Mouse (Mus musculus) liver, embryonic 14.5 days (tissue): ENCODE data around the gene Cldn13. TPM values are rescaled to one million over a fixed set of nuclear protein-coding genes. Genes with fewer than 3 reads are reported as not detected.

ENCODE experiments used
- ATAC-seq: fragments of 200-750 bp; cut with Nextera tagmentation; 2 replicates; pipeline ENCODE4 v1.8.0; 2017; ENCODE audit warnings: moderate number of reproducible peaks, mild to moderate bottlenecking, moderate library complexity; ENCODE audit not compliant: insufficient read depth
- DNase-seq, 3 experiments: peaks; one replicate each; pipeline ENCODE4 v3.0.0-alpha.2; 2012 to 2013; ENCODE audit warnings: low read depth in 3 of 3, low spot score in 3 of 3
- H3K27ac ChIP-seq: fragments of 300-500 bp; sonication (generic); 2 replicates; pipeline ENCODE4 v1.5.1; 2014; ENCODE audit warnings: moderate library complexity, mild to moderate bottlenecking, control low read depth, inconsistent platforms
- H3K27me3 ChIP-seq: fragments of 300-500 bp; sonication (generic); 2 replicates; pipeline ENCODE4 v1.6.1; 2014; ENCODE audit warnings: mild to moderate bottlenecking, low read length, moderate library complexity; ENCODE audit not compliant: control insufficient read depth, insufficient read depth
- H3K36me3 ChIP-seq: fragments of 300-500 bp; sonication (generic); replicated peaks from 2 replicates; pipeline ENCODE4 v1.6.1; 2014; ENCODE audit warnings: low read depth; ENCODE audit not compliant: control insufficient read depth, insufficient read depth
- H3K4me1 ChIP-seq, 2 experiments: fragments of 200-500 bp in 1 of 2; fragments of 300-500 bp in 1 of 2; sonication (generic) in 1 of 2; replicated peaks; 2 replicates each; pipeline ENCODE4 v1.6.1; 2012 to 2014; ENCODE audit warnings: antibody characterized with exemption in 1 of 2, inconsistent platforms in 1 of 2, low read length in 1 of 2; ENCODE audit not compliant: control insufficient read depth in 2 of 2, insufficient read depth in 2 of 2
- H3K4me2 ChIP-seq: fragments of 300-500 bp; sonication (generic); 2 replicates; pipeline ENCODE4 v1.6.1; 2014; ENCODE audit warnings: low read depth, mild to moderate bottlenecking, control low read depth, moderate library complexity
- H3K4me3 ChIP-seq, 2 experiments: fragments of 200-500 bp in 1 of 2; fragments of 300-500 bp in 1 of 2; sonication (generic) in 1 of 2; 2 replicates each; pipeline ENCODE4 v1.5.1; 2012 to 2014; ENCODE audit warnings: low read depth in 2 of 2, low read length in 2 of 2, mild to moderate bottlenecking in 2 of 2, control low read depth in 1 of 2, inconsistent platforms in 1 of 2, moderate library complexity in 1 of 2; ENCODE audit not compliant: insufficient read depth in 1 of 2
- H3K9ac ChIP-seq: fragments of 300-500 bp; sonication (generic); replicated peaks from 2 replicates; pipeline ENCODE4 v1.6.1; 2014; ENCODE audit warnings: mild to moderate bottlenecking, control low read depth, moderate library complexity
- H3K9me3 ChIP-seq: fragments of 300-500 bp; sonication (generic); 2 replicates; pipeline ENCODE4 v1.6.1; 2016; ENCODE audit warnings: low read length, mixed read lengths; ENCODE audit not compliant: control insufficient read depth
- CTCF ChIP-seq: IDR thresholded peaks from 2 replicates; pipeline ENCODE4 v1.5.1; 2016; ENCODE audit warnings: antibody characterized with exemption, low read depth, control low read depth
- EP300 ChIP-seq: IDR thresholded peaks from 2 replicates; pipeline ENCODE4 v1.6.1; 2016; ENCODE audit warnings: antibody characterized with exemption, low read depth
- WGBS: fragments of 180-500 bp; shearing (Covaris S2); extraction: QIAGEN DNeasy Blood & Tissue Kit; methylation state at CpG from one replicate; pipeline ENCODE4 v1.1.7; 2014; ENCODE audit not compliant: insufficient replicate concordance; 5-methylcytosine and 5-hydroxymethylcytosine counted together
- polyA plus RNA-seq, 2 experiments: library from polyadenylated mRNA; depleted of rRNA in 1 of 2; stranded (reverse) in 1 of 2; unstranded in 1 of 2; fragments of >200 nt; fragmentation: Nextera tagmentation in 1 of 2; extraction: Ambion mirVana in 1 of 2; gene quantifications; 2 replicates each; pipeline versions ENCODE4 v1.2.1 to v1.2.3; 2012 to 2014

Gene Cldn13
- polyA plus RNA-seq, 2 experiments, result 152 to 296 TPM

DNA sequence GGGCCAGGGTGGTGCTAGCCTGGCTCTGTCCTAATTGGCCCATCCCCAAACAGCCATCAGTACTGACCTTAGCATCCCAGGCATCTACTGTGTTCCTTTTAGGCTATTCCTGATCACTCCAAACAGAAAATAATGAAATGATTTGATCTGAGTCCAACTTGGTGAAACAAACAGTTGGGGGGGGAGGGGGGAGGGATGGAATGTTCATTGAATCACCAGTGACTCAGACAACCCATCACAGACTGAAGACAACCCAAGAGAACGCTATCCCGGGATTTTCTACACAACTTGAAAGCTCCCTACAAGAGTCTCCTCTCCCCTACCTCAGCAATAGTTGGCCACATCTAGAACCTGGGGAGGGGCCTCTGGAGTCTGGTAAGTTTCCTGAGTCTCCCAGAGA lies 3.4 kb downstream of the Cldn13 start:
- 91% methylated on average over 2 of the region's 2 CpGs for WGBS

DNA sequence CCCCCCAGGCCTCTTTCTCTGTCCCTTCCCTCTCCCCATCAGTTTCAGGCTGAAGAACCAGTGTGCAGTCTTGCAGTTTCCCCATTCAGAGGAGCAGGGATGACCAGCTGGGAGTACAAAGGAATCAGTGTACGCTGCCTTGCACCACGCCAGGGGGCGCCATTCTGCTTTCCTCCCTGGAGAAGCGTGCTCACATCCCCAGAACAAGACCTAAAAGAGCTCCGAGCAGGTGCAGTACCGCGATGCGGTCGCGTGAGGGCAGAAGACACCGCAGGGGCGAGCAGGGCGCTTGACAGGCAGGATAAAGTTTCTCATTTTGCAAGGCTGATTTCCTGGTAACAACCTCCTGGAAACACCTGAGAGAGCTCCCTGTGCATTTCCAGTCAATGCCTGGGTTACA lies 8.2 kb downstream of the Cldn13 start:
- DNase-seq (peak; percentile 79 to 80 (median 80)), ATAC-seq (peak; percentile 82)
- H3K9ac ChIP-seq, result no peak overlapping the region
- no peak overlapping the region for H3K27ac ChIP-seq
- peaks cover 2% of the 10 kb centered on the region in 2 experiments; a peak in 2 of 4 replicates for H3K4me1 ChIP-seq
- H3K36me3 ChIP-seq, result peaks cover 2% of the 10 kb centered on the region; the same call in 1 of the 2 replicates
- H3K4me3 ChIP-seq, result no peak overlapping the region
- TF ChIP-seq CTCF (peak; percentile 100), EP300 (0 out of 2 replicates have a peak, but pooled peaks have one; percentile 24)
- no peak overlapping the region for H3K4me2 ChIP-seq
- WGBS, result 0% methylated on average over 13 of the region's 13 CpGs
- no peaks in the 10 kb centered on the region for H3K27me3 ChIP-seq
- H3K9me3 ChIP-seq, result no peaks in the 10 kb centered on the region

More for the DNA sequence above, 3.4 kb downstream of the Cldn13 start:
- Histone ChIP-seq H3K4me3 (peak overlapping the region; percentile 24 to 89; a peak in 2 of 4 replicates), H3K4me2 (peak overlapping the region; percentile 82), H3K36me3 (peaks cover 3% of the 10 kb centered on the region; the same call in 1 of the 2 replicates), H3K27ac (peak overlapping the region; percentile 44), H3K9me3 (no peaks in the 10 kb centered on the region), H3K27me3 (no peaks in the 10 kb centered on the region), H3K9ac (peak overlapping the region; percentile 34), H3K4me1 (peaks cover 15 to 19% of the 10 kb centered on the region in 2 experiments)
- no peak for ATAC-seq
- TF ChIP-seq EP300 (no peak), CTCF (no peak)
- no peak for DNase-seq

DNA sequence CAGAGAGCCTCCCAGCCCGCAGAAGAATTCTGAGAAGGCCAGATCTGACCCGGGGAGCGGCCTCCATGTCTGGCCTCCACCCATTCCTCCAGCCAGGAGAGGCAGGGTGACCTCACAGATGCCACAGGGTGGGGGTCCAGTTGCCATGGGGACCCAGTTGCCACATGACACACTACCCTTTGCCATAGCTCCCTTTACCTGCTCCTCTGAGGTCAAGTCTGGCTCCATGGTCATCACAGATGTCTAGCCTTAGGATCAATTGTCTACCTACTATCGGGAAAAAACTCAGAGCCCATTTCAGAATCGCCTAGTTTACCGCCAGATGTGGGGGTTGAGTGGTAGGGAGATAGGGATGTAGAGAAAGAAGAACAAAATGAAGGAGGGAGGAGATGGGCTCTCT lies 8.7 kb downstream of the Cldn13 start, which contains the start of gene Tmem270:
TSS of gene Tmem270 (minus strand) at position 101 of the 400 bp plus-strand sequence.
- H3K4me3 ChIP-seq, result no peak within 1 kb of the TSS
- H3K9ac ChIP-seq, result no peak within 1 kb of the TSS
- ATAC-seq (no peak), DNase-seq (no peak)
- no peak within 1 kb of the TSS for H3K27ac ChIP-seq
- no peaks in the 10 kb centered on the region for H3K36me3 ChIP-seq
- WGBS, result 79% methylated on average over 6 of the region's 6 CpGs
- no peaks in the 10 kb centered on the region; a peak in 2 of 4 replicates for H3K4me1 ChIP-seq
- H3K27me3 ChIP-seq, result no peaks in the 10 kb centered on the region
- no peaks in the 10 kb centered on the region for H3K9me3 ChIP-seq
- TF ChIP-seq CTCF, result no peak
- TF ChIP-seq EP300, result no peak
- H3K4me2 ChIP-seq, result no peak within 1 kb of the TSS

- TF ChIP-seq EP300, result no peak
- TF ChIP-seq CTCF, result no peak
- ATAC-seq (no peak), DNase-seq (no peak)
- Histone ChIP-seq H3K9me3 (no peaks in the 10 kb centered on the region), H3K27ac (no peak overlapping the region), H3K4me1 (no peaks in the 10 kb centered on the region), H3K9ac (no peak overlapping the region), H3K4me3 (no peak overlapping the region), H3K4me2 (no peak overlapping the region), H3K27me3 (no peaks in the 10 kb centered on the region; the same call in 1 of the 2 replicates), H3K36me3 (no peaks in the 10 kb centered on the region)
- 54% methylated on average over 8 of the region's 8 CpGs for WGBS
Observed at GRCm38 (mm10) chr5:134901644-134902027, 13.7 kb downstream of the Cldn13 start.

DNA sequence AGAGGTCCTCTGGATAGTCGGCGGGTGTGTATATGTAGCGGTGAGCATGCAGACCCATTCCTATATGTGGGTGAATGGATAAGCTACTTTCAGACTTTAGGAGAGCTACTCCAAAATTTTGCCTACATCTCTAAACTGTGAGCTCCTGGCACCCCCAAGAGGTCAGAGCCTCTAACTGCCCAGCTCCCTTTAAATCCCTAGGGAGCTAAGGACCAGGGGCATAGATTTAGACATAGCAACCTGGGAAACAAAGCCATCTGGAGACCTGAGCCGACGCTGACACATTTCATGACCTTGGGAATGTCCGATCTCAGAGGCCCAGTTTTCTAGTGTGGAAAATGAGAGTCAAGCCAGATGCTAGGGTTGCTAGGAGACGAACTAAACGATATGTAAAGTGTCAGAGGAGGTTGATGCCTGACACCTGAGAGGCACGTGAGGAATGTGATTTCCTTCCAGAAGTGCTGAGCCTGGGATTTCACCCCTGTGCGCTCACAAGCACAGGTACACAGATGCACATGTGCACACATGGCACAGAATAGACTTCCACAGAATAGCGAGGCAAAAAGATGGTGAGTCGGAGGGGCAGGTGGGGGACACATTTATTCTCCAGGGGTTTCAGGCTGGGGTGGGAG lies 14.2 kb downstream of the Cldn13 start:
- no peak for ATAC-seq
- Histone ChIP-seq H3K36me3 (no peaks in the 10 kb centered on the region), H3K9me3 (no peaks in the 10 kb centered on the region), H3K4me2 (no peak overlapping the region), H3K27ac (no peak overlapping the region), H3K4me1 (no peaks in the 10 kb centered on the region), H3K4me3 (no peak overlapping the region), H3K27me3 (no peaks in the 10 kb centered on the region; the same call in 1 of the 2 replicates), H3K9ac (no peak overlapping the region)
- peak; percentile 22; the same call in 1 of the 2 replicates for TF ChIP-seq CTCF
- no peak for TF ChIP-seq EP300
- DNase-seq, result no peak
- 41% methylated on average over 12 of the region's 12 CpGs for WGBS
